Mouse (Mus musculus): ENCODE results near the gene Gpr132. TPM values are rescaled to one million over a fixed set of nuclear protein-coding genes. Genes with fewer than 3 reads are reported as not detected.
A peak's percentile ranks its signal among the peaks of the same experiment; 100 is the strongest.

The Gpr132 gene
- polyA plus RNA-seq, 1 experiment from 2014 or later, result 0.26 TPM

DNA sequence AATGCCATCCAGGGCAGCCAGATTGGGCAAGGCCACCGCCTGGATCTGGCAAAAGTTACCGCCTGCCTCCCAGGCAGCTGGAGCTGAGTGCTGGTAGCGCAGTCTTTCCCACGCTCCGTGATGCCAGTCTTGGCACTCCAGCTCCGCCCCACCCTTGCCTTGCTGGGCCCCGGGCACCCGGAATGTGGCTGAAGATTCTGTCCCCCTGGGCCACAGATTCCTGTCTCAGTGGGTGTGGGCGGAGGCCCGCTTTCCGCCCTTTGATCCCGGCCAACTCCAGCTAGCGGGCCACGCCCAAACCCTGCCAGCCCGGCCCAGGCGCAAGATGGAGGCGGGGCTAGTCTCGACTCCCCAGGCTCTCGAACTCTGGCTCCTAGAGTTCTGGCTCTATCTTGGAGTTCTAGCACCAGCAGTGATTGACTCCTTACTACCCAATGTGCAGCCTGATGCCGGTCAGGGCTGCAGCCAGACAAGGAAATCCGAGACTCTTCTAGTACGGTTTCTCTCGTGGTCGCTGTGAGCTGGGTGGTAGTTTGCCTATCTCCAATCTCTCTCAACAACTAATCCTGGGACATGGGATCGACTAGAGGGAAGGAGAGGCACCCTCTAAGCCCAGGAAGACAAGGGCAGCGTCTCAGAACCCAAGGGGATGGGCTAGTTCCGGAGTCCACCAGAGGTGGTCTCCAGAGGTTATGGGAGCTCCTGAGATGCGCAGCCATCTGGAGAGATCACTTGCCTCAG lies 8.5 kb upstream of the Gpr132 start:
- H3K4me3 ChIP-seq (replicated peaks), result no peak overlapping the region
- peaks cover 84% of the 10 kb centered on the region for H3K27me3 ChIP-seq
- peak overlapping the region; percentile 44 for H3K4me2 ChIP-seq
- H3K9me3 ChIP-seq (replicated peaks), result no peaks in the 10 kb centered on the region
- H3K27ac ChIP-seq (replicated peaks), result no peak overlapping the region
- peaks cover 21% of the 10 kb centered on the region for H3K4me1 ChIP-seq (replicated peaks)
- 5% methylated on average over 28 of the region's 28 CpGs for WGBS (ENCODE audit: insufficient replicate concordance)
- no peak overlapping the region for H3K9ac ChIP-seq
- no peaks in the 10 kb centered on the region for H3K36me3 ChIP-seq (replicated peaks)
- no peak for ATAC-seq (ENCODE audit: insufficient read depth)

DNA sequence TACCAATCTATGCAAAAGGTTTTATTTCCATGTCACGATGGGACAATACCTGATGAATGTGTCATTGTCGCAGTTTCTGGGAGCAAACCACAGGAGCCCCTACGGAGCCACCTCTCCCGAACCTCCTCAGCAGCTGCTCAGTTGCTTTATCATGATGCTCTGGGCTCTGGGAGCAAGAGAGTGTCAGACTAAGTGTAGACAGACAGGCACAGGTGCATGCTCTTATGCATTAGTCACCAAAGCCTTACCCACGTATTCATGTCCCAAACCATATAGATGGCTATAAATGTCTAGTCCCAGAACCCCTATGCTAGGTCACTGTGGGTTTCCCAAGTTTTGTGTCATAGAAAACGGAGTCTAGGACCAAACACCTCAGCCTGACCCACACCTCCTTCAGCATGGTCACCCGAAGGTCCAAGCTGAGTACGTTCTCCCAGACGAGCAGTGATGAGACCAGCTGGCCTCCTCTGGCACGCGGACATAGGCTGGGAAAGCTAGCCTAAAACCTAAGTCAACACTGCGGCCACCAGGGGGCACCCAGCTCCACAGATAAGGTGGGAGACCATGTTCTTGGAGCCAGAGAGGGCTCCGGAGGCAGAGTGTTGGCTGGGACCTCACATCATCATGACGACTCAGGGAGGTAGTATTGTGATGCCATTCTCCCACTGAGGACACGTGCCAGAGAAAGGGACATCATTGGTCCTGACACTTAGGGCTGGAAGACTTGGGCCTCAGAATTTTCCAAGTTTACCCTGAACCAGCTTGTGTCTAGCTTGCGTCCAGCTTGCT lies 7.4 kb upstream of the Gpr132 start:
- H3K27ac ChIP-seq (replicated peaks), result no peak overlapping the region
- WGBS (ENCODE audit: insufficient replicate concordance), result 16% methylated on average over 16 of the region's 16 CpGs

DNA sequence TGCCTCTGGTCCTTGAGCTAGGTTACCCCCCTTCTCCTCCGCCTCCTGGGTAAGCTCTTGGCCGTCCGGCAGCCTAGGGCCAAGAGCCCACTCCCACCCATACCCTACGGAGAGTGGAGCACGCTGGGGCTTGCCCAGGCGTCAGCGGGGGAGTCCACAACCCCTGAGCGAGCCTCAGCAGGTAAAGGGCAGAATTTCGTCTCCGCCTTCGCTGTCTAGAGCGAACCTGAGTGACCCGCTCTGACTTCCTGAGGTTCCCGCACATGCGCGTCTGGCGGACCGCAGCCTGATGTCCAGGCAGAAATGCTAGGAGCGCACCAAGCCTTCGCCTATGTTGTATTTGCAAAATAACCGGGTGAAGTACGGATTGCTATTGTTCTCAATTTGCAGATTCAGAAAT lies 6.2 kb upstream of the Gpr132 start:
- Histone ChIP-seq H3K4me2 (peak overlapping the region; percentile 7; the same call in 1 of the 2 replicates), H3K27ac (replicated peaks) (no peak overlapping the region), H3K36me3 (replicated peaks) (no peaks in the 10 kb centered on the region), H3K27me3 (peaks cover 94% of the 10 kb centered on the region), H3K9ac (no peak overlapping the region), H3K4me1 (replicated peaks) (peaks cover 35% of the 10 kb centered on the region), H3K9me3 (replicated peaks) (no peaks in the 10 kb centered on the region), H3K4me3 (replicated peaks) (no peak overlapping the region)
- no peak for ATAC-seq (ENCODE audit: insufficient read depth)
- 24% methylated on average over 22 of the region's 22 CpGs for WGBS (ENCODE audit: insufficient replicate concordance)

More for the DNA sequence above, 7.4 kb upstream of the Gpr132 start:
- peak; percentile 19; the same call in 1 of the 2 replicates for ATAC-seq (ENCODE audit: insufficient read depth)
- Histone ChIP-seq H3K4me3 (replicated peaks) (no peak overlapping the region), H3K4me2 (no peak overlapping the region), H3K36me3 (replicated peaks) (no peaks in the 10 kb centered on the region), H3K9me3 (replicated peaks) (no peaks in the 10 kb centered on the region), H3K9ac (no peak overlapping the region), H3K4me1 (replicated peaks) (peaks cover 27% of the 10 kb centered on the region), H3K27me3 (peaks cover 95% of the 10 kb centered on the region)

GRCm38 (mm10) chr12:112873452-112874190 lies 5.6 kb upstream of the Gpr132 start:
- Histone ChIP-seq H3K4me2 (peak overlapping the region; percentile 7; the same call in 1 of the 2 replicates), H3K27ac (replicated peaks) (no peak overlapping the region), H3K9ac (no peak overlapping the region), H3K4me3 (replicated peaks) (no peak overlapping the region), H3K9me3 (replicated peaks) (no peaks in the 10 kb centered on the region), H3K4me1 (replicated peaks) (peaks cover 35% of the 10 kb centered on the region), H3K27me3 (peaks cover 88% of the 10 kb centered on the region), H3K36me3 (replicated peaks) (no peaks in the 10 kb centered on the region)
- ATAC-seq (ENCODE audit: insufficient read depth), result no peak
- 19% methylated on average over 18 of the region's 18 CpGs for WGBS (ENCODE audit: insufficient replicate concordance)

DNA sequence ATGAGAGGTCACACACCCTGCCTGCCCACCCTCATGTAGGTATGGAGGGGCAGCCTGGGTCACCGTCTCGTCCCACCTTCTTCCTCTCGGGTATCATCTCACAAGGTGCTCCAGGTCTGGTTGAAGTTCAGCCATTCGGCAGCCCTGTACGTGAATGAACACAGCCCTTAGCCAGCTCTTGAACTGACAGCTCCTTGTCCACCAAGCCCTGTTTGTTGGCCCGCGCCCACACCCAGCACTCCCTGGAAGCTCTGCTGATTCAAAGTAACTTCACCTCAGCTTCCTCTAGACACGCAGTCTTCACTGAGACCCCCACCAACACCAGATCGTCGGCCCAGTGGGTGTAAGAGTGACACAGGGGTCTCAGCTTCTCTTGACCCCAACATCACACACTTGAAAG lies 5.0 kb upstream of the Gpr132 start:
- 66% methylated on average over 10 of the region's 10 CpGs for WGBS (ENCODE audit: insufficient replicate concordance)
- no peak overlapping the region for H3K4me2 ChIP-seq
- no peak for ATAC-seq (ENCODE audit: insufficient read depth)
- H3K9me3 ChIP-seq (replicated peaks), result no peaks in the 10 kb centered on the region
- no peaks in the 10 kb centered on the region for H3K36me3 ChIP-seq (replicated peaks)
- H3K27me3 ChIP-seq, result peaks cover 82% of the 10 kb centered on the region
- no peak overlapping the region for H3K9ac ChIP-seq
- no peak overlapping the region for H3K27ac ChIP-seq (replicated peaks)
- peaks cover 35% of the 10 kb centered on the region for H3K4me1 ChIP-seq (replicated peaks)
- no peak overlapping the region for H3K4me3 ChIP-seq (replicated peaks)

- peaks cover 23% of the 10 kb centered on the region for H3K4me1 ChIP-seq (replicated peaks)
- H3K9me3 ChIP-seq (replicated peaks), result no peaks in the 10 kb centered on the region
- H3K27me3 ChIP-seq, result peaks cover 65% of the 10 kb centered on the region
- H3K27ac ChIP-seq (replicated peaks), result no peak overlapping the region
- 65% methylated on average over 2 of the region's 2 CpGs for WGBS (ENCODE audit: insufficient replicate concordance)
- no peak overlapping the region for H3K4me3 ChIP-seq (replicated peaks)
- H3K36me3 ChIP-seq (replicated peaks), result no peaks in the 10 kb centered on the region
- no peak for ATAC-seq (ENCODE audit: insufficient read depth)
- H3K9ac ChIP-seq, result no peak overlapping the region
- no peak overlapping the region for H3K4me2 ChIP-seq
Measured at GRCm38 (mm10) chr12:112871272-112871671, 3.2 kb upstream of the Gpr132 start.

- H3K4me1 ChIP-seq (replicated peaks), result peaks cover 21% of the 10 kb centered on the region; the same call in 1 of the 2 replicates
- WGBS (ENCODE audit: insufficient replicate concordance), result 28% methylated on average over 13 of the region's 13 CpGs
- no peak for ATAC-seq (ENCODE audit: insufficient read depth)
- no peak overlapping the region for H3K4me2 ChIP-seq
- peaks cover 60% of the 10 kb centered on the region for H3K27me3 ChIP-seq
- H3K4me3 ChIP-seq (replicated peaks), result no peak overlapping the region
- H3K9me3 ChIP-seq (replicated peaks), result no peaks in the 10 kb centered on the region
- H3K36me3 ChIP-seq (replicated peaks), result no peaks in the 10 kb centered on the region
- H3K27ac ChIP-seq (replicated peaks), result no peak overlapping the region
- no peak overlapping the region for H3K9ac ChIP-seq
Measured at GRCm38 (mm10) chr12:112870775-112871174, 2.7 kb upstream of the Gpr132 start.

DNA sequence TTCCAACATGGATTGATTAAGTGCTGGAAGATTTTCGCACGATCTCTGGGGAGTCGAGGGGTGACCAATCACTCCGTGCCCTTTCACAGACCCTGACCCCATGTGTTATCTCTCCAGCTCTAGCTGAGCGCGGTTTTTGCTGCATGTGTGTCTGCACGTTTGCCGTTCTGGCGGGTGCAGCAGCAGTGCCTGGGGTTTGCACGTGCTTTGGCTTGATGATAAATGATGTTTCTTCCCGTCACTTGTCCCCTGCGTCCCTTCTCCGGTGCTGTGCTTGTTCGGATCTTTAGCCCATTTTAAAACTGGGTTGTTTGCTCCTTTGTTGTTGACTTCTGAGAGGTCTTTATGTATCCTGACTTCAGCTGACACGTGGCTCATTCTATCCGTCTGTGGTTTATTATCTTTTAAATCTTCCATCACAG lies 1.8 kb upstream of the Gpr132 start:
- H3K9ac ChIP-seq, result no peak overlapping the region
- peaks cover 50% of the 10 kb centered on the region for H3K27me3 ChIP-seq
- H3K36me3 ChIP-seq (replicated peaks), result no peaks in the 10 kb centered on the region
- peaks cover 21% of the 10 kb centered on the region; the same call in 1 of the 2 replicates for H3K4me1 ChIP-seq (replicated peaks)
- no peak overlapping the region for H3K4me3 ChIP-seq (replicated peaks)
- 3% methylated on average over 16 of the region's 16 CpGs for WGBS (ENCODE audit: insufficient replicate concordance)
- H3K9me3 ChIP-seq (replicated peaks), result no peaks in the 10 kb centered on the region
- H3K4me2 ChIP-seq, result no peak overlapping the region
- ATAC-seq (ENCODE audit: insufficient read depth), result no peak
- H3K27ac ChIP-seq (replicated peaks), result no peak overlapping the region

- no peaks in the 10 kb centered on the region for H3K36me3 ChIP-seq (replicated peaks)
- WGBS (ENCODE audit: insufficient replicate concordance), result 43% methylated on average over 7 of the region's 7 CpGs
- H3K27ac ChIP-seq (replicated peaks), result no peak overlapping the region
- H3K4me1 ChIP-seq (replicated peaks), result peaks cover 14% of the 10 kb centered on the region; the same call in 1 of the 2 replicates
- no peak overlapping the region for H3K9ac ChIP-seq
- no peak for ATAC-seq (ENCODE audit: insufficient read depth)
- no peak overlapping the region for H3K4me2 ChIP-seq
- peaks cover 24% of the 10 kb centered on the region for H3K27me3 ChIP-seq
- H3K4me3 ChIP-seq (replicated peaks), result no peak overlapping the region
- no peaks in the 10 kb centered on the region for H3K9me3 ChIP-seq (replicated peaks)
Measured at GRCm38 (mm10) chr12:112867106-112867674, 838 bp downstream of the Gpr132 start.

- Histone ChIP-seq H3K27me3 (peaks cover 20% of the 10 kb centered on the region), H3K9me3 (replicated peaks) (no peaks in the 10 kb centered on the region), H3K4me1 (replicated peaks) (peaks cover 14% of the 10 kb centered on the region; the same call in 1 of the 2 replicates), H3K36me3 (replicated peaks) (no peaks in the 10 kb centered on the region), H3K4me2 (no peak overlapping the region), H3K27ac (replicated peaks) (no peak overlapping the region), H3K4me3 (replicated peaks) (no peak overlapping the region), H3K9ac (no peak overlapping the region)
- WGBS (ENCODE audit: insufficient replicate concordance), result 69% methylated on average over 8 of the region's 8 CpGs
- no peak for ATAC-seq (ENCODE audit: insufficient read depth)
Measured at GRCm38 (mm10) chr12:112866467-112867080, 1.5 kb downstream of the Gpr132 start.

Data from liver, embryonic 15.5 days (tissue).